Mouse (Mus musculus): Measurements from ENCODE around the gene Dusp1. TPM values are rescaled to one million over a fixed set of nuclear protein-coding genes. Genes with fewer than 3 reads are reported as not detected.

The Dusp1 gene
- polyA plus RNA-seq, 1 experiment from 2014 or later, result 18.9 TPM

DNA sequence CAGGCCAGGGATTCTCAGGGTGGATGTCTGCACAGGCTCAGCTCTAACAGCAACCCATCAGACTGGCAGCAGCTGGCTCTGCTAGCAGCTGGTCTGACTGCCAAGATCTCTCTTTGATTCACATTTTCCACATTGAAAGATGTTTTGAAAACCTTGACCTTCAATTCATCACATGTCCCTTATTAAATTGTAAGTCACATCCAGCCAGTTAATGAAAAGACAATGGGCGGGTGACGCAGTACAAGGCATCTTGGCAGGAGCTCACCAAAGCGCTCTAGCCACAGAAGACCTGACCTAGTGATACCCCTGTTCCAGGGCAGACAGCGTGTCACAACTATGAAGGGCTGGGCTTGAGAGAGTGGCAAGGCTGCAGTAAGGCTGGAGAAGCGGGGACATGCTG, 20.4 kb upstream of the Dusp1 start:
- Histone ChIP-seq H3K27me3 (replicated peaks; ENCODE audit: control insufficient read depth, insufficient read depth, low read length) (no peaks in the 10 kb centered on the region), H3K36me3 (ENCODE audit: control insufficient read depth, insufficient read depth) (no peaks in the 10 kb centered on the region; the same call in none of the 2 replicates), H3K27ac (ENCODE audit: low read depth, low read length) (no peak overlapping the region), H3K9ac (ENCODE audit: low read depth, low read length) (no peak overlapping the region), H3K9me3 (ENCODE audit: control insufficient read depth) (no peaks in the 10 kb centered on the region), H3K4me2 (replicated peaks; ENCODE audit: low read depth) (no peak overlapping the region), H3K4me3 (ENCODE audit: low read depth, low read length) (no peak overlapping the region), H3K4me1 (replicated peaks; ENCODE audit: control insufficient read depth, insufficient read depth, low read length) (no peaks in the 10 kb centered on the region)
- no peak for TF ChIP-seq CTCF (IDR thresholded peaks at IDR 0.05; ENCODE audit: low read depth)
- WGBS, result 86% methylated on average over 5 of the region's 5 CpGs
- ATAC-seq, result no peak

DNA sequence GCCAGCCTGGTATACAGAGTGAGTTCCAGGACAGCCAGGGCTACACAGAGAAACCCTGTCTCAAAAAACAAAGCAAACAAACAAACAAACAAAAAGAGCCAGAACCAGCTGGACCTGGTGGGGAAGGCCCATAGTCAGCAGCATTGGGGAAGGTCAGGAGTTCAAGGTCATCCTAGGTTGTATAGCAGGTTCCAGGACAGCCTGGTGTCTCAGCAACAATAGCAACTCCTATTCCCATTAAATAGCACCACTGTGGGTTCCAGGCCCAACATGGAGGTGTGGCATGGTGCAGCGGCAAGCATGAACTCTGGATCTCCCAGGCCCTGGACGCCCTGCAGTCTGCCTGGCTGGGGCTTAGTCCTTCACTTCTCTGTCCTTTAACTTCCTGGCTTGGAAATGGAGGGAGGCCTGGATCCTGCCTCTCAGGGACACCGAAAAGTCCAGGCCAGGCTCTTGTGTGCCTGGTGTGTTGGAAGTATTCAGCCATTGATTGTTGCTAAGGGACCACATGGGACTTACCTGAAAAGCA, 19.0 kb upstream of the Dusp1 start:
- H3K27ac ChIP-seq (ENCODE audit: low read depth, low read length), result no peak overlapping the region
- no peak for ATAC-seq
- H3K4me2 ChIP-seq (replicated peaks; ENCODE audit: low read depth), result no peak overlapping the region
- H3K36me3 ChIP-seq (ENCODE audit: control insufficient read depth, insufficient read depth), result no peaks in the 10 kb centered on the region; the same call in none of the 2 replicates
- 97% methylated on average over 3 of the region's 3 CpGs for WGBS
- no peaks in the 10 kb centered on the region for H3K27me3 ChIP-seq (replicated peaks; ENCODE audit: control insufficient read depth, insufficient read depth, low read length)
- no peaks in the 10 kb centered on the region for H3K4me1 ChIP-seq (replicated peaks; ENCODE audit: control insufficient read depth, insufficient read depth, low read length)
- H3K9me3 ChIP-seq (ENCODE audit: control insufficient read depth), result no peaks in the 10 kb centered on the region
- no peak overlapping the region for H3K4me3 ChIP-seq (ENCODE audit: low read depth, low read length)
- TF ChIP-seq CTCF (IDR thresholded peaks at IDR 0.05; ENCODE audit: low read depth), result no peak
- no peak overlapping the region for H3K9ac ChIP-seq (ENCODE audit: low read depth, low read length)

DNA sequence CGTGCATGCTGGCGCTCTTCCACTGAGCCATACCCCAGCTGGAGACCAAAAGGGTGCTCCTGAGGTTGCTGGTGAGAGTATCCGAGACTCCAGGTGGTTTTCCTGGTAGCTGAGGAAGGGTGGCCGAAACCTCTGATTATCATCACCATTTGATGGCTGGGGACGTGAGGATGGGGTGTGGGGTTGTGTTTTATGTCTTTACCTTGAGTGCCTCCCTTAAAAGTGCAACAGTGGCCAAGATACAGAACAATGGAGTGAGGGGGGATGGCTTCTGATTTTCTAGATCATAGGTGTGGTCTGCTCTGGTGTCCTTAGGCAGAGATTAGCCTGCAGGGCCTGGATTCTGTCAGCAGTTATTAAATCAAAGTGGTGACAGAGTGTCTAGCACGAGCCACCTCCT, 17.5 kb upstream of the Dusp1 start:
- ATAC-seq, result no peak
- H3K9ac ChIP-seq (ENCODE audit: low read depth, low read length), result no peak overlapping the region
- 82% methylated on average over 6 of the region's 6 CpGs for WGBS

DNA sequence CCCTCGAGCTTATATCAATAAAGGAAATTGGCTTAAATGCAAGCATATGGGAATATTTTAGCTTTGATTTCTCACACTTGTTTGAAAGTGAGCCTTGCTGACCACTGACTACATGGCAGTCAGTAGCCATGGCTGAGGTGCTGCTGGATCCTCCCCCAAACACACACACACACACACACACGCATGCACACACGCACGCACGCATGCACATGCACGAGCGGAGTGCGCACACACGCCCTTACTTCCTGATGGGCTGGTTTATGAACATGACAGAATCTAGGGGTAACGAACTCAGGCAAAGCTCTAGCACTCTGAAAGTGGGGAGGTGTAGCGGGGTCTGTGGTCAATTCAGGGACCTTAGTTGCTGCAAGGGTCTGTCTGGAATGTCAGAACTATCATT, 16.8 kb upstream of the Dusp1 start:
- WGBS, result 92% methylated on average over 11 of the region's 11 CpGs
- no peak for TF ChIP-seq CTCF (IDR thresholded peaks at IDR 0.05; ENCODE audit: low read depth)

More for the DNA sequence above, 17.5 kb upstream of the Dusp1 start:
- Histone ChIP-seq H3K27ac (ENCODE audit: low read depth, low read length) (no peak overlapping the region), H3K4me3 (ENCODE audit: low read depth, low read length) (no peak overlapping the region), H3K4me2 (replicated peaks; ENCODE audit: low read depth) (no peak overlapping the region), H3K9me3 (ENCODE audit: control insufficient read depth) (no peaks in the 10 kb centered on the region), H3K36me3 (ENCODE audit: control insufficient read depth, insufficient read depth) (no peaks in the 10 kb centered on the region; the same call in none of the 2 replicates), H3K4me1 (replicated peaks; ENCODE audit: control insufficient read depth, insufficient read depth, low read length) (no peaks in the 10 kb centered on the region; the same call in 1 of the 2 replicates), H3K27me3 (replicated peaks; ENCODE audit: control insufficient read depth, insufficient read depth, low read length) (no peaks in the 10 kb centered on the region)
- TF ChIP-seq CTCF (IDR thresholded peaks at IDR 0.05; ENCODE audit: low read depth), result no peak

DNA sequence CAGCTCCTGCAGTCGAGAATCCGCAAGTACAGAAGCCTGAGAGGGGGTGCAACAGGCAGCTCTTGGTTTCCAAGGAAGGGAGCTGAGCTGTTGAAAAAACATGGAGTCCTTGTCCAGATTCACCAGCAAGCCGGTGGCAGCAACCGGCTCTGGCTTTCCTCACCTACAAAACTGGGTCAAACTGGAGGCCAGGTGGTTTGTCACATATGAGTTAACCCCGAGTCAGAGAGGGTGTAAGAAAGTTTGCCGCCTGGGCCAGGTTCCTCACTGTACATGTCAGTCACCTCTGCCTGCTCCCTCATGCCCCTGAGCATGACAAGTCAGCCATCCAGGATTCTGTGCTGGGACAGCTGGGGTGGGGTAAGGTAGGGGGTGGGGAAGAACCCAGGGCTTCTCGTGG, 16.2 kb upstream of the Dusp1 start:
- H3K9ac ChIP-seq (ENCODE audit: low read depth, low read length), result no peak overlapping the region
- TF ChIP-seq CTCF (IDR thresholded peaks at IDR 0.05; ENCODE audit: low read depth), result no peak

More for the DNA sequence above, 16.8 kb upstream of the Dusp1 start:
- Histone ChIP-seq H3K9ac (ENCODE audit: low read depth, low read length) (no peak overlapping the region), H3K36me3 (ENCODE audit: control insufficient read depth, insufficient read depth) (no peaks in the 10 kb centered on the region; the same call in none of the 2 replicates), H3K27ac (ENCODE audit: low read depth, low read length) (no peak overlapping the region), H3K9me3 (ENCODE audit: control insufficient read depth) (no peaks in the 10 kb centered on the region), H3K4me1 (replicated peaks; ENCODE audit: control insufficient read depth, insufficient read depth, low read length) (no peaks in the 10 kb centered on the region; the same call in 1 of the 2 replicates), H3K4me3 (ENCODE audit: low read depth, low read length) (no peak overlapping the region), H3K27me3 (replicated peaks; ENCODE audit: control insufficient read depth, insufficient read depth, low read length) (no peaks in the 10 kb centered on the region), H3K4me2 (replicated peaks; ENCODE audit: low read depth) (no peak overlapping the region)
- no peak for ATAC-seq

DNA sequence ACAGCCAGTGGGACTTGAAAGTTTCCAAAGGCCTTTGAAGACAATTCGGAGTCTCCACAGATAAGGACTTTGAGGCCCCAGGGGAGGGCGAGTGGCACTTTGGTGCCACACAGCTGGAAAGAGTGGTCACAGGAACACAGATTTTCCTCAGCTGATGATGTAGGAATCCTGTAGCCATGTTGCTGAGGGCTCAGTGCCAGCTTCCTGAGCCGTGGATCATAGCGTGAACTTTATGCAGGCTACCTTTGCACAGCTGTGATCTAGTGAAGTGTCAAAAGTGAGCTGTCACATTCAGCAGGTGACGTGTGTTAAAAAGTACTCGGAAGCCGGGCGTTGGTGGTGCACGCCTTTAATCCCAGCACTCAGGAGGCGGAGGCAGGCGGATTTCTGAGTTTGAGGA, 15.4 kb upstream of the Dusp1 start:
- Histone ChIP-seq H3K27ac (ENCODE audit: low read depth, low read length) (no peak overlapping the region), H3K9ac (ENCODE audit: low read depth, low read length) (no peak overlapping the region), H3K4me1 (replicated peaks; ENCODE audit: control insufficient read depth, insufficient read depth, low read length) (no peaks in the 10 kb centered on the region; the same call in 1 of the 2 replicates), H3K4me3 (ENCODE audit: low read depth, low read length) (no peak overlapping the region), H3K36me3 (ENCODE audit: control insufficient read depth, insufficient read depth) (no peaks in the 10 kb centered on the region; the same call in none of the 2 replicates), H3K9me3 (ENCODE audit: control insufficient read depth) (no peaks in the 10 kb centered on the region), H3K4me2 (replicated peaks; ENCODE audit: low read depth) (no peak overlapping the region), H3K27me3 (replicated peaks; ENCODE audit: control insufficient read depth, insufficient read depth, low read length) (no peaks in the 10 kb centered on the region)
- ATAC-seq, result no peak
- no peak for TF ChIP-seq CTCF (IDR thresholded peaks at IDR 0.05; ENCODE audit: low read depth)
- 72% methylated on average over 11 of the region's 11 CpGs for WGBS

More for the DNA sequence above, 16.2 kb upstream of the Dusp1 start:
- Histone ChIP-seq H3K4me1 (replicated peaks; ENCODE audit: control insufficient read depth, insufficient read depth, low read length) (no peaks in the 10 kb centered on the region; the same call in 1 of the 2 replicates), H3K27me3 (replicated peaks; ENCODE audit: control insufficient read depth, insufficient read depth, low read length) (no peaks in the 10 kb centered on the region), H3K27ac (ENCODE audit: low read depth, low read length) (no peak overlapping the region), H3K4me3 (ENCODE audit: low read depth, low read length) (no peak overlapping the region), H3K4me2 (replicated peaks; ENCODE audit: low read depth) (no peak overlapping the region), H3K36me3 (ENCODE audit: control insufficient read depth, insufficient read depth) (no peaks in the 10 kb centered on the region; the same call in none of the 2 replicates), H3K9me3 (ENCODE audit: control insufficient read depth) (no peaks in the 10 kb centered on the region)
- 83% methylated on average over 7 of the region's 7 CpGs for WGBS
- ATAC-seq, result no peak
